Mouse (Mus musculus) E14TG2a.4 (cell line): ENCODE measurements at regions not wholly inside any gene's neighbourhood (a gene's known extent, or its start where the extent isn't known, plus 50 kb on each side); places are given as distances from the start of the nearest gene placed in this dataset.

Experiments used
- H3K27me3 ChIP-seq: 2 replicates; pipeline ENCODE4 v1.6.1; 2014; ENCODE audit warnings: low read length, control low read depth; ENCODE audit not compliant: insufficient read depth
- H3K36me3 ChIP-seq: 2 replicates; pipeline ENCODE4 v1.6.1; 2014; ENCODE audit warnings: low read length, control low read depth; ENCODE audit not compliant: insufficient read depth
- H3K4me1 ChIP-seq: replicated peaks from 2 replicates; pipeline ENCODE4 v1.6.1; 2014; ENCODE audit warnings: low read depth, low read length, control low read depth
- H3K4me3 ChIP-seq: replicated peaks from 2 replicates; pipeline ENCODE4 v1.5.1; 2014; ENCODE audit warnings: mild to moderate bottlenecking, low read length
- H3K9me3 ChIP-seq: 2 replicates; pipeline ENCODE4 v1.6.1; 2014; ENCODE audit warnings: low read length, control low read depth
- CTCF ChIP-seq: conservative IDR thresholded peaks from 2 replicates; pipeline ENCODE4 v1.5.1; 2014; ENCODE audit warnings: low read length
- NANOG ChIP-seq: IDR thresholded peaks from 2 replicates; pipeline ENCODE4 v1.6.1; 2014; ENCODE audit warnings: borderline replicate concordance, low read length, mixed read lengths
- POU5F1 ChIP-seq: IDR thresholded peaks from 2 replicates; pipeline ENCODE4 v1.6.1; 2014; ENCODE audit warnings: low read length, borderline replicate concordance

- no peak overlapping the region for H3K4me3 ChIP-seq
- H3K27me3 ChIP-seq: no peaks in the 10 kb centered on the region
- H3K9me3 ChIP-seq: no peaks in the 10 kb centered on the region
- no peaks in the 10 kb centered on the region for H3K4me1 ChIP-seq
- no peaks in the 10 kb centered on the region for H3K36me3 ChIP-seq
- no peak for TF ChIP-seq POU5F1
- TF ChIP-seq CTCF: no peak
- no peak for TF ChIP-seq NANOG
Observed at GRCm38 (mm10) chr6:148571651-148572050, 127.5 kb upstream of the Tmtc1 start.

GRCm38 (mm10) chr6:148564146-148564545 lies 120.0 kb upstream of the Tmtc1 start:
- no peak for TF ChIP-seq NANOG
- no peak for TF ChIP-seq POU5F1
- no peak for TF ChIP-seq CTCF
- H3K36me3 ChIP-seq: no peaks in the 10 kb centered on the region
- H3K4me1 ChIP-seq: no peaks in the 10 kb centered on the region
- H3K27me3 ChIP-seq: no peaks in the 10 kb centered on the region
- H3K4me3 ChIP-seq: no peak overlapping the region
- no peaks in the 10 kb centered on the region for H3K9me3 ChIP-seq

GRCm38 (mm10) chr6:148562206-148562708 lies 118.1 kb upstream of the Tmtc1 start:
- TF ChIP-seq POU5F1: no peak
- no peak for TF ChIP-seq NANOG
- TF ChIP-seq CTCF: no peak
- no peak overlapping the region for H3K4me3 ChIP-seq
- no peaks in the 10 kb centered on the region for H3K27me3 ChIP-seq
- H3K9me3 ChIP-seq: no peaks in the 10 kb centered on the region
- H3K4me1 ChIP-seq: no peaks in the 10 kb centered on the region
- no peaks in the 10 kb centered on the region for H3K36me3 ChIP-seq

- Histone ChIP-seq H3K4me1 (no peaks in the 10 kb centered on the region), H3K36me3 (no peaks in the 10 kb centered on the region), H3K9me3 (no peaks in the 10 kb centered on the region), H3K27me3 (no peaks in the 10 kb centered on the region), H3K4me3 (no peak overlapping the region)
- TF ChIP-seq POU5F1: no peak
- TF ChIP-seq CTCF: no peak
- no peak for TF ChIP-seq NANOG
Observed at GRCm38 (mm10) chr6:148556484-148556871, 112.3 kb upstream of the Tmtc1 start.

- no peaks in the 10 kb centered on the region for H3K36me3 ChIP-seq
- no peaks in the 10 kb centered on the region for H3K27me3 ChIP-seq
- H3K9me3 ChIP-seq: no peaks in the 10 kb centered on the region
- TF ChIP-seq NANOG: no peak
- no peak for TF ChIP-seq POU5F1
- no peak for TF ChIP-seq CTCF
- H3K4me1 ChIP-seq: no peaks in the 10 kb centered on the region
- no peak overlapping the region for H3K4me3 ChIP-seq
Observed at GRCm38 (mm10) chr6:148555651-148556483, 111.7 kb upstream of the Tmtc1 start.

- Histone ChIP-seq H3K4me3 (no peak overlapping the region), H3K9me3 (no peaks in the 10 kb centered on the region), H3K27me3 (no peaks in the 10 kb centered on the region), H3K36me3 (no peaks in the 10 kb centered on the region), H3K4me1 (no peaks in the 10 kb centered on the region)
- TF ChIP-seq CTCF (no peak), POU5F1 (no peak), NANOG (no peak)
Observed at GRCm38 (mm10) chr6:148554463-148554862, 110.3 kb upstream of the Tmtc1 start.

GRCm38 (mm10) chr6:148553616-148554015 lies 109.4 kb upstream of the Tmtc1 start:
- H3K4me1 ChIP-seq: no peaks in the 10 kb centered on the region
- no peaks in the 10 kb centered on the region for H3K36me3 ChIP-seq
- H3K27me3 ChIP-seq: no peaks in the 10 kb centered on the region
- TF ChIP-seq POU5F1 (no peak), NANOG (no peak), CTCF (no peak)
- no peaks in the 10 kb centered on the region for H3K9me3 ChIP-seq
- no peak overlapping the region for H3K4me3 ChIP-seq

- Histone ChIP-seq H3K36me3 (no peaks in the 10 kb centered on the region), H3K9me3 (no peaks in the 10 kb centered on the region), H3K4me3 (no peak overlapping the region), H3K4me1 (no peaks in the 10 kb centered on the region), H3K27me3 (no peaks in the 10 kb centered on the region)
- TF ChIP-seq NANOG (no peak), POU5F1 (no peak), CTCF (no peak)
Observed at GRCm38 (mm10) chr6:148551097-148551496, 106.9 kb upstream of the Tmtc1 start.

GRCm38 (mm10) chr6:148548138-148548778 lies 104.1 kb upstream of the Tmtc1 start:
- TF ChIP-seq POU5F1: no peak
- TF ChIP-seq CTCF: no peak
- no peak for TF ChIP-seq NANOG
- Histone ChIP-seq H3K36me3 (no peaks in the 10 kb centered on the region), H3K27me3 (no peaks in the 10 kb centered on the region), H3K9me3 (no peaks in the 10 kb centered on the region), H3K4me1 (no peaks in the 10 kb centered on the region), H3K4me3 (no peak overlapping the region)
